Mouse (Mus musculus) v-Abl transformed pro-B cells (cell line): ENCODE results near the gene Thumpd3.

Source experiments
- in situ Hi-C, 2 experiments: fragments of 400-800 bp; cut with MboI; formaldehyde crosslinking; loops; one replicate each; pipeline ENCODE4 v1.15.1; 2025; ENCODE audit not compliant: unreplicated experiment in 2 of 2

Gene Thumpd3

GRCm38 (mm10) chr6:113046041-113046975, at the start of gene Thumpd3:
Gene Thumpd3 (plus strand): TSS chr6:113046225.
- in situ Hi-C loops, result loop anchor here (10.0 kb wide), 2 partner anchors 258 to 338 kb away; partner anchors contain the start of genes Brpf1 (in 1 of the 2) and Ttll3 (in 1 of the 2)

GRCm38 (mm10) chr6:112999199-112999598, 46.8 kb upstream of the Thumpd3 start:
- in situ Hi-C loops, result no loop called here

GRCm38 (mm10) chr6:113000666-113001287, 45.2 kb upstream of the Thumpd3 start:
- in situ Hi-C loops, result loop anchor here (5.0 to 25.0 kb wide), 3 partner anchors 283 to 788 kb away; no protein-coding TSS in a partner anchor

GRCm38 (mm10) chr6:113001719-113002118, 44.3 kb upstream of the Thumpd3 start:
- in situ Hi-C loops, result loop anchor here (5.0 to 25.0 kb wide), 3 partner anchors 284 to 789 kb away; no protein-coding TSS in a partner anchor

DNA sequence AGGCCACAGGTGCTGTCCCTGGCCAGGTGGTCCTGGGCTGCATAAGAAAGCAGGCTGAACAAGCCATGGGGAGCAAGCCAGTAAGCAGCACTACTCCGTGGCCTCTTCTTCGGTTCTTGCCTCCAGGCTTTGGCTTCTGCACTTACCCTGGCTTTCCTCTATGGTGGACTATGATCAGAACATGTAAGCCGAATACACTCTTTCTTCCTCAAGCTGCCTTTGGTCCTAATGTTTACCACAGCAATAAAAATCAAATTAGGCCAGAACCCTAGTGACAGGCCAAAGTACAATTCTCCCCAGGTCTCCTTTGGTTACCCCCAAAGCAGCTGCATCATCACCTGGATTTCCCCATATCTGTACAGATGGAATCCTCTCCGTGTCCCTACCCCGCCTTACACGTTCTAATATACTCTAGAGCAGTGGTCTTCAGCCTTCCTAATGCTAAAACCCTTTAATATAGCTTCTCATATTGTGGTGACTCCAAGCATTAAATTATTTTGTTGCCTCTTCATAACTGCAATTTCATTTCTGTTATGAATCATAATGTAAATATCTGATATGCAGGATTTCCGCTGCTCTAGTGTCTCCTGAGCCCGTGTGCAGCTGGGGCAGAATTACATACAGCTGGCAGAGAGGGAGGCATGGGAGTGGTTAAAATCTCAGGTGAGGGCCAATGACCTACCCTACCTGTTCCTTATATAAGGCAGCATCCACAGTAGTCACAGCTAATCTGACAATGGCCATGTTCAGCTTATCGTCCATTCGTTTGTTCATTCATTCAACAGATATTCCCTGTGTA, 42.5 kb upstream of the Thumpd3 start:
- in situ Hi-C loops, result loop anchor here (5.0 to 25.0 kb wide), 3 partner anchors 286 to 791 kb away; no protein-coding TSS in a partner anchor

DNA sequence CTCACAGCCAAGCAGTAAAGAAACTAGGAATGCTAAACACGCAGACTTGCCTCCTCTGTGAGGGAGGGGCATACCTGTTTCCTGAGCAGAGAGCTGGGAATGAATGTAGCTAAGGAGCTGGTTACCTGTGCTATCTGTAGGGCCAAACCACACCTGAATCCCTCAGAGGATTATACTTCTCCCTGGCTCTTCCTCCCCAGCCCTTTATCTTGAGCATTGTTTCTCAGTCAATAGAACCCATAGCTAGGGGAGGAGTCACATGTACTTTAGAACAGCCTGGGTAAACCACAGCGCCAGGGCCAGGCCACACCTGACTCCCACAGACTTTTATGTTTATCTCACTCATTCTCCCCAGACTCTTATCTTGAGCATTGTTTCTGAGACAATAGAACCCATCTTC, 39.2 kb upstream of the Thumpd3 start:
- in situ Hi-C loops, result loop anchor here (25.0 kb wide), 2 partner anchors 595 to 795 kb away; no protein-coding TSS in a partner anchor

GRCm38 (mm10) chr6:113011886-113012285, 34.1 kb upstream of the Thumpd3 start:
- in situ Hi-C loops, result loop anchor here (25.0 kb wide), 2 partner anchors 600 to 800 kb away; no protein-coding TSS in a partner anchor

DNA sequence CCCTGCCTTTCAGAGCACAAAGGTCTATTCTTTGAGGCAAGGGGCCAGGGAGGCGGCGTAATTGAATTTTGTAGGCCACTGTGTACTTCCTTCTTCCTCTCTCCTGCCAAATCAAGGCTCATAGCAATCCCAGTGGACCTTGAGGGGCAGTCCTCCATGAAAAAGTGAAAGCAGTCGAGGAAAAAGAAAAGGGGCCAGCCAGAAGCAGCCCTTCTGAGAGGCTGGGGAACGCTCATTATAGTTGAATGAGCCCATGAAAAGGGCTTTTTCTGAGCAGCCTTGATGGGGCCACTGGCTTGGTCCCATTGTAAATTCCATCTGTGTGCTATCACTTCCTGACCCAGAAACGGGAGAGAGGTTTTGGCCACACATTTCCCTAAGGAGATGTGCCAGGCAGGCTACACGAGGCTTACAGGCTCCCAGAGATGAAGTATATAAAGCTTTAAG, 33.5 kb upstream of the Thumpd3 start:
- in situ Hi-C loops, result loop anchor here (25.0 kb wide), 2 partner anchors 600 to 800 kb away; no protein-coding TSS in a partner anchor

DNA sequence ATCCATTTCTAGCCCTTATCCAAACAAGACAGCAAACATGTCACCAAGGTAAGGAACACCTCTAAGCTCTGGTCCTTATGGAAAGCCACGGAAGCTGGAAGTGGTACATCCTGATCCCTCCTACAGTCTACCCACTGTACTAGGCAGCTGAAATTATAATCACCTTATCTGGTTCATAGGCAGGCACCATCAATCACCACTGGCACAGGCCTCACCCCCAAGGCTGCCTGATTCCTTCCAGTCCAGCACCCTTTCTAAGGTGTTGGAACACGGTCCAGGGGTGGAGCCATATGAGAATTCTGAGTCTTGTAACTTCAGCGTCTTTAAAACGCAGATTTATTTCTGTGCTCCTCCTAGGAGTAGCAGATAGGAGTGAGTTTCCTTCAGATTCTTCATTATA, 32.5 kb upstream of the Thumpd3 start:
- in situ Hi-C loops, result loop anchor here (25.0 kb wide), 2 partner anchors 601 to 801 kb away; no protein-coding TSS in a partner anchor

DNA sequence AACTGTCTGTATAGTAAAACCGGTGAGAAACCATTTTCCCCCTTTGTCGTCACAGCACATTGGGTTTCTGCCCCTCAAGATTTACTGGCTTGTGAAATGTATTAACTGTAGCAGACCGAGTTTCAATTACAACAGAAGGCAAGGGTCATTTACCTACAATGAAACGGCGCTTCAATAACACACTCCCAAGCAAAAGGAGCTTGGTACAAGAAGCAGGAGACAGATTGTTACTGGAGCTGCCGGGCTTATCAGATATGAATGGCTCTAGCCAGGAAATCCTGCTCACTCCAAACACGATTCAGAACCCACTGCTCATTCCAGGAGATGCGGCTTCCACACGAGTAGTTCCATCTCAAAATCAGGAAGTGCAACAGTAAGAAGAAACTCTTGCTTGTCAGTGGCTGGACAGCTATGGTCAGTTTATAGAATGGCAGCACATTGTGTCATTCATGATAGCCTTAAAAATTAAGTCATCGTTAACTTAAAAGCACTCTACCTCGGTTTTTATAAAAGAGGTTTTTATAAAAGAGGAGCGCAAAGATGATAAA, 28.5 kb upstream of the Thumpd3 start:
- in situ Hi-C loops, result loop anchor here (25.0 kb wide), 2 partner anchors 605 to 805 kb away; no protein-coding TSS in a partner anchor

GRCm38 (mm10) chr6:113018139-113018538, 27.9 kb upstream of the Thumpd3 start:
- in situ Hi-C loops, result loop anchor here (25.0 kb wide), 2 partner anchors 606 to 806 kb away; no protein-coding TSS in a partner anchor

GRCm38 (mm10) chr6:113024866-113025265, 21.2 kb upstream of the Thumpd3 start:
- in situ Hi-C loops, result loop anchor here (25.0 kb wide), 2 partner anchors 613 to 813 kb away; no protein-coding TSS in a partner anchor

DNA sequence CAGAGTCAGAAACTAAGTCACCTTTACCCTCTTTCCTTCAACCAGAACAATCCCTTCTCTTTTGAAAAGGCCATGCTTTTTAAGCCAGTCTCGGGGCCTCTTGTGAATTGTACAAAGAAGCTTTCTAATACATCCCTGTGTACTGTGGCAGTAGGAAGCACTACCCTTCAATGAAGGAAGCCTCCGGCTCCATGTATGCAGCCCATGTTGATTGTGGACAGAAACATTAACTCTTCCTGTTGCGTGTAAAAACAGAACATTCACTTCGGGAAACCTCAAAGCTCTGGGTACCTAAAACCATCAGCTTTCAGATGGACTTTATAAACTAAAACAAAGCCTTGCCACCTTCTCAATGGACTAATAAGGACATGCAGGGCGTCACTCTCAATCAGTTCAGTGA, 20.3 kb upstream of the Thumpd3 start:
- in situ Hi-C loops, result no loop called here

GRCm38 (mm10) chr6:113027446-113027845, 18.6 kb upstream of the Thumpd3 start:
- in situ Hi-C loops, result no loop called here

DNA sequence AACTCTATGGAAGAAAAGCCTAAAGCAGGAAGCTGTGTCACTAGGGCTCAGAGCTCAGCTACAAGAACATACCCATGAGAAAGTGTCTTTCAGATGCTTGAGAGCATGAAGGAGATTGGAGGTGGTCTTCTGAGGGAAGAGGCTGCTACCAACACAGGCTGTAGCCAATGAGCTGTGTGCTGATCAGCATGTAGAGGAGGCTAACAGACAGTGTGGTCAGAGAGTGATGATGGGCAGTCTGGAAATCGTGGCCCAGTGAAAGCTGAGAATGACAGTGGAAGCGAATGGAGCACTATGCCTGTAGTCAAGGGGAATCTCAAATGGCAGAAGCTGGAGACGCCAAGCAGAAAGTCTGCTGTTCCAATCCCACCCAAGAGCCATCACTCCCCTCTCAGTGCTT, 17.0 kb upstream of the Thumpd3 start:
- in situ Hi-C loops, result no loop called here

GRCm38 (mm10) chr6:113030553-113030952, 15.5 kb upstream of the Thumpd3 start:
- in situ Hi-C loops, result no loop called here

DNA sequence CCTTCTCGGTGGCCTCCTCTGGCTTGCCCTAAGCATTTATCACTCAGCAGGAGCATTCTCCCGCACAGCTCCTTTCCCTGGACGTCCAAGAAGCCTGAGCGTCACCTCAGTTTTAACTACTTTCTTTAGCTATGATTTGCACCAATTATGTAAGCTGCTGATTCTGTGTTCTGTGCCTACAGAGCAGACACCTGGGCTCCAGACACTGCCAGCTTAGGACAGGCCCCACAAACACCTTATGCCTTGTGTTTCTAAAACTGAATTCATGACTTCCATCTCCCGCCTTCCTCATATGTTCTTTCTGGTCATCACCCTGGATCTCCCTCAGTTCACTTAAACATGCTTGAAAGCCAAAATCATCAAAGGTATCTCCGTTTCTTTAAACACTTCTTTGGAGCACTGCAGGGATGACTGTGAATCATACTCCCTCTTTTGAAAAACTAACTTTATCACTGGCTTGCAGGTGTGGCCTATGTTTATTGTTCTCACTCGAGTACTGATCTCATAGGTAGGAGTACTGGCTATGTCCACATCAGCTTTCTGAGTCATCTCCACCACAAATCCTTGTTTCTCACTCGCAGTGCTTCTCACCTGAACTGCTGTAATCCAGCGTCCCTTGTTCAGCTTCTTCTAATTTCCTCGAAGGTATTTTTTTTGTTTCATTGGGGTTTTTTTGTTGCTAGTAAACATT, 14.9 kb upstream of the Thumpd3 start:
- in situ Hi-C loops, result no loop called here

- in situ Hi-C loops, result no loop called here
These were observed 13.9 kb upstream of the Thumpd3 start for GRCm38 (mm10) chr6:113032121-113032520.

DNA sequence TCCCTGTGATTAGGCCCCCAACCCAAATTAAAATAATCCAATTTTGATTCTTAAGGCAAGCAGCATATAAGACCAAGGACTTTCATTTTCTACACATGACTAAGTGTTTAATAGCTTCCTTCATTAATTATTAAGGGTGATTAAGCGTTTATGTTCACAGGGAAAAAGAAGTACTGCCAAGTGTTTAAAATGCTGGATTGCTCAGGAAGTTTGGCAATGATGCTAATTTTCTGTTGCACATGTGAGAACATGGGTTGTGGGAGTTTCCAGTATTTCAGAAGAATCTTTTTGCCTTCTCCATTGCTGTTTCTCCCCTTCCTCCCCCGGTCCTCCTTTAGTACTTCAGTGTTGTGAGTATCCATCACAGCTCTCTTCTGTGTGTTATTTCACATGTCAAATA, 12.8 kb upstream of the Thumpd3 start:
- in situ Hi-C loops, result no loop called here
